Mouse (Mus musculus) neural tube, embryonic 11.5 days (tissue): ENCODE results near the gene Gm47996. TPM values are rescaled to one million over a fixed set of nuclear protein-coding genes. Genes with fewer than 3 reads are reported as not detected.
"Not testable (repeated sequence)": the region's sequence is repeated elsewhere in the genome, so short reads cannot be mapped to it uniquely, and the experiment has no call there.

Experiments
- ATAC-seq: fragments of 200-750 bp; cut with Nextera tagmentation; 2 replicates; pipeline ENCODE4 v1.8.0; 2017; ENCODE audit warnings: moderate number of reproducible peaks, mild to moderate bottlenecking, moderate TSS enrichment, moderate library complexity; ENCODE audit not compliant: insufficient read depth, low FRiP score, low TSS enrichment
- DNase-seq: peaks from one replicate; pipeline ENCODE4 v3.0.0-alpha.2; 2015; ENCODE audit warnings: low spot score
- H3K27ac ChIP-seq: fragments of 300-500 bp; sonication (generic); 2 replicates; pipeline ENCODE4 v1.5.1; 2014; ENCODE audit warnings: low read depth, mild to moderate bottlenecking, low read length
- H3K27me3 ChIP-seq: fragments of 300-500 bp; sonication (generic); 2 replicates; pipeline ENCODE4 v1.6.1; 2014; ENCODE audit warnings: mild to moderate bottlenecking, low read length, mixed read lengths; ENCODE audit not compliant: control insufficient read depth, insufficient read depth
- H3K36me3 ChIP-seq: fragments of 300-500 bp; sonication (generic); 2 replicates; pipeline ENCODE4 v1.6.1; 2014; ENCODE audit warnings: mild to moderate bottlenecking, low read length, moderate library complexity, mixed read lengths; ENCODE audit not compliant: control insufficient read depth, insufficient read depth
- H3K4me1 ChIP-seq: fragments of 300-500 bp; sonication (generic); 2 replicates; pipeline ENCODE4 v1.6.1; 2014; ENCODE audit warnings: low read length, mixed read lengths; ENCODE audit not compliant: control insufficient read depth, insufficient read depth
- H3K4me2 ChIP-seq: fragments of 300-500 bp; sonication (generic); 2 replicates; pipeline ENCODE4 v1.6.1; 2014; ENCODE audit warnings: low read depth, mild to moderate bottlenecking, moderate library complexity
- H3K4me3 ChIP-seq: fragments of 300-500 bp; sonication (generic); 2 replicates; pipeline ENCODE4 v1.5.1; 2014; ENCODE audit warnings: low read depth, low read length
- H3K9ac ChIP-seq: fragments of 300-500 bp; sonication (generic); 2 replicates; pipeline ENCODE4 v1.6.1; 2014; ENCODE audit warnings: mild to moderate bottlenecking, low read length
- H3K9me3 ChIP-seq: fragments of 300-500 bp; sonication (generic); 2 replicates; pipeline ENCODE4 v1.6.1; 2016; ENCODE audit warnings: low read length; ENCODE audit not compliant: control insufficient read depth
- WGBS: fragments of 180-500 bp; shearing (Covaris S2); extraction: QIAGEN DNeasy Blood & Tissue Kit; methylation state at CpG from one replicate; pipeline ENCODE4 v1.1.7; 2014; 5-methylcytosine and 5-hydroxymethylcytosine counted together
- polyA plus RNA-seq: library from polyadenylated mRNA; unstranded; fragments of >200 nt; fragmentation: Nextera tagmentation; extraction: Ambion mirVana; gene quantifications from 2 replicates; pipeline ENCODE4 v1.2.1, GENCODE M21; 2014

The Gm47996 gene
- not detected in 2 replicates for polyA plus RNA-seq

GRCm38 (mm10) chr1:151209824-151210355 lies at the start of gene Gm47996:
Gm47996 (plus strand) TSS chr1:151210131.
- DNase-seq, H3K4me2 ChIP-seq, ATAC-seq, H3K27me3 ChIP-seq, H3K9ac ChIP-seq, H3K4me1 ChIP-seq, H3K9me3 ChIP-seq, H3K4me3 ChIP-seq, H3K27ac ChIP-seq, H3K36me3 ChIP-seq: not testable (repeated sequence)
- WGBS, result 95% methylated on average over 4 of the region's 8 CpGs

GRCm38 (mm10) chr1:151166031-151166430 lies 43.9 kb upstream of the Gm47996 start:
- WGBS, result 36% methylated on average over 8 of the region's 8 CpGs
- Histone ChIP-seq H3K4me2 (no peak overlapping the region), H3K36me3 (no peaks in the 10 kb centered on the region), H3K9ac (no peak overlapping the region), H3K4me1 (no peaks in the 10 kb centered on the region), H3K4me3 (no peak overlapping the region), H3K27me3 (no peaks in the 10 kb centered on the region), H3K9me3 (no peaks in the 10 kb centered on the region), H3K27ac (no peak overlapping the region)
- DNase-seq (no peak), ATAC-seq (no peak)

GRCm38 (mm10) chr1:151167297-151168047 lies 42.5 kb upstream of the Gm47996 start:
- H3K9me3 ChIP-seq, result no peaks in the 10 kb centered on the region
- ATAC-seq (peak; percentile 48; the same call in 1 of the 2 replicates), DNase-seq (peak; percentile 40)
- H3K36me3 ChIP-seq, result no peaks in the 10 kb centered on the region
- WGBS, result 10% methylated on average over 12 of the region's 12 CpGs
- no peak overlapping the region for H3K27ac ChIP-seq
- no peak overlapping the region for H3K4me2 ChIP-seq
- no peaks in the 10 kb centered on the region for H3K27me3 ChIP-seq
- H3K9ac ChIP-seq, result no peak overlapping the region
- no peaks in the 10 kb centered on the region for H3K4me1 ChIP-seq
- no peak overlapping the region for H3K4me3 ChIP-seq

- no peaks in the 10 kb centered on the region for H3K36me3 ChIP-seq
- 75% methylated on average over 3 of the region's 3 CpGs for WGBS
- ATAC-seq, result no peak
- no peaks in the 10 kb centered on the region for H3K4me1 ChIP-seq
- no peak overlapping the region for H3K4me3 ChIP-seq
- no peak overlapping the region for H3K27ac ChIP-seq
- H3K9me3 ChIP-seq, result no peaks in the 10 kb centered on the region
- no peaks in the 10 kb centered on the region for H3K27me3 ChIP-seq
- no peak for DNase-seq
- no peak overlapping the region for H3K4me2 ChIP-seq
- H3K9ac ChIP-seq, result no peak overlapping the region
These were observed 41.3 kb upstream of the Gm47996 start for GRCm38 (mm10) chr1:151168637-151169036.

GRCm38 (mm10) chr1:151171572-151172461 lies 38.1 kb upstream of the Gm47996 start:
- H3K9ac ChIP-seq, result no peak overlapping the region
- no peaks in the 10 kb centered on the region for H3K36me3 ChIP-seq
- no peak overlapping the region for H3K27ac ChIP-seq
- 72% methylated on average over 2 of the region's 2 CpGs for whole genome bisulfite sequencing
- H3K27me3 ChIP-seq, result no peaks in the 10 kb centered on the region
- DNase-seq (no peak), ATAC-seq (no peak)
- no peaks in the 10 kb centered on the region for H3K4me1 ChIP-seq
- H3K9me3 ChIP-seq, result no peaks in the 10 kb centered on the region
- H3K4me2 ChIP-seq, result no peak overlapping the region
- no peak overlapping the region for H3K4me3 ChIP-seq

- Histone ChIP-seq H3K4me2 (peak overlapping the region; percentile 41), H3K4me3 (0 out of 2 replicates have a peak overlapping the region, but pooled peaks have one; percentile 12), H3K9ac (no peak overlapping the region; the same call in 1 of the 2 replicates), H3K27ac (peak overlapping the region; percentile 39; the same call in 1 of the 2 replicates), H3K36me3 (no peaks in the 10 kb centered on the region), H3K4me1 (peaks cover 8% of the 10 kb centered on the region), H3K9me3 (no peaks in the 10 kb centered on the region), H3K27me3 (no peaks in the 10 kb centered on the region)
- WGBS, result 6% methylated on average over 10 of the region's 10 CpGs
- ATAC-seq (peak; percentile 81), DNase-seq (no peak)
These were observed 32.6 kb upstream of the Gm47996 start for GRCm38 (mm10) chr1:151177030-151177936.

- Histone ChIP-seq H3K27ac (no peak overlapping the region), H3K4me3 (0 out of 2 replicates have a peak overlapping the region, but pooled peaks have one; percentile 12), H3K27me3 (no peaks in the 10 kb centered on the region), H3K9ac (no peak overlapping the region; the same call in 1 of the 2 replicates), H3K4me2 (peak overlapping the region; percentile 41), H3K4me1 (peaks cover 8% of the 10 kb centered on the region), H3K9me3 (no peaks in the 10 kb centered on the region), H3K36me3 (no peaks in the 10 kb centered on the region)
- ATAC-seq, result no peak
- no peak for DNase-seq
- 4% methylated on average over 4 of the region's 4 CpGs for WGBS
These were observed 32.0 kb upstream of the Gm47996 start for GRCm38 (mm10) chr1:151177937-151178271.
